Mouse (Mus musculus) cortical plate, adult 2 months (tissue): Measurements from ENCODE around the gene Top2a.

Experiments used
- CTCF ChIP-seq: fragments of 200-500 bp; IDR thresholded peaks from 2 replicates; pipeline ENCODE4 v1.5.1; 2011; ENCODE audit warnings: mild to moderate bottlenecking, control low read depth, low read length; ENCODE audit not compliant: insufficient read depth; ENCODE audit errors: extremely low read depth
- POLR2A ChIP-seq: fragments of 200-500 bp; IDR thresholded peaks from 2 replicates; pipeline ENCODE4 v1.6.1; 2011; ENCODE audit warnings: mild to moderate bottlenecking, low read length, control low read depth; ENCODE audit not compliant: insufficient read depth; ENCODE audit errors: extremely low read depth

GRCm38 (mm10) chr11:99039782-99040181 is 15.8 kb upstream of the Top2a start:
- no peak for TF ChIP-seq POLR2A
- peak; percentile 90 for TF ChIP-seq CTCF
